Mouse (Mus musculus) erythroblast, adult 5-6 weeks (primary cell): Measurements from ENCODE around the gene Cldn17. TPM values are rescaled to one million over a fixed set of nuclear protein-coding genes. Genes with fewer than 3 reads are reported as not detected.

Experiments
- ATAC-seq: replicated peaks from 2 replicates; pipeline ENCODE4 v1.8.0; 2016; ENCODE audit warnings: moderate number of reproducible peaks, mild to moderate bottlenecking, moderate TSS enrichment, inconsistent platforms; ENCODE audit not compliant: poor library complexity, low FRiP score, severe bottlenecking
- total RNA-seq, 2 experiments: library from RNA; stranded (forward) in 1 of 2; stranded (reverse) in 1 of 2; fragments of 150-400 nt in 1 of 2; fragments of 200-764, 138-1000 nt in 1 of 2; gene quantifications; 2 replicates each; pipeline versions ENCODE4 v1.2.3 to v1.2.4; 2015 to 2017; ENCODE audit warnings: low replicate concordance in 2 of 2

The Cldn17 gene
- total RNA-seq (2015; ENCODE audit: low replicate concordance) (not detected in 2 replicates), total RNA-seq (2017; ENCODE audit: low replicate concordance) (not detected in 2 replicates)

- no peak for ATAC-seq
Observed at GRCm38 (mm10) chr16:88506878-88507277, at the start of gene Cldn17. Gene Cldn17, minus strand, starts transcription at chr16:88506978.

- ATAC-seq, result no peak
Observed at GRCm38 (mm10) chr16:88542488-88542887, 35.7 kb upstream of the Cldn17 start.

GRCm38 (mm10) chr16:88539841-88540487, 33.2 kb upstream of the Cldn17 start:
- ATAC-seq, result no peak

- no peak for ATAC-seq
Observed at GRCm38 (mm10) chr16:88511348-88511747, 4.6 kb upstream of the Cldn17 start.

GRCm38 (mm10) chr16:88508150-88508549, 1.4 kb upstream of the Cldn17 start:
- ATAC-seq, result no peak

- ATAC-seq, result no peak
Observed at GRCm38 (mm10) chr16:88506338-88506737, 440 bp downstream of the Cldn17 start.

- ATAC-seq, result no peak
Observed at GRCm38 (mm10) chr16:88488096-88488495, 18.7 kb downstream of the Cldn17 start.

- no peak for ATAC-seq
Observed at GRCm38 (mm10) chr16:88480011-88480774, 26.6 kb downstream of the Cldn17 start.

GRCm38 (mm10) chr16:88463235-88463634, 43.5 kb downstream of the Cldn17 start:
- ATAC-seq, result no peak

Other genes with a start within 250 kb of the Cldn17 start
- not detected in 2 replicates for gene Grik1, start 216.7 kb downstream of the Cldn17 start, total RNA-seq (2015; ENCODE audit: low replicate concordance)
- not detected in 2 replicates for gene Grik1, start 216.7 kb downstream of the Cldn17 start, total RNA-seq (2017; ENCODE audit: low replicate concordance)
- gene Cldn8, start 56.2 kb upstream of the Cldn17 start, total RNA-seq (2015; ENCODE audit: low replicate concordance), result not detected in 2 replicates
- gene Cldn8, start 56.2 kb upstream of the Cldn17 start, total RNA-seq (2017; ENCODE audit: low replicate concordance), result not detected in 2 replicates
- not detected in 2 replicates for gene Krtap24-1, start 105.3 kb upstream of the Cldn17 start, total RNA-seq (2015; ENCODE audit: low replicate concordance)
- gene Krtap24-1, start 105.3 kb upstream of the Cldn17 start, total RNA-seq (2017; ENCODE audit: low replicate concordance), result not detected in 2 replicates
- not detected in 2 replicates for gene 2310079G19Rik, start 120.7 kb upstream of the Cldn17 start, total RNA-seq (2015; ENCODE audit: low replicate concordance)
- not detected in 2 replicates for gene 2310079G19Rik, start 120.7 kb upstream of the Cldn17 start, total RNA-seq (2017; ENCODE audit: low replicate concordance)
- gene Krtap26-1, start 140.8 kb upstream of the Cldn17 start, total RNA-seq (2015; ENCODE audit: low replicate concordance), result not detected in 2 replicates
- not detected in 2 replicates for gene Krtap26-1, start 140.8 kb upstream of the Cldn17 start, total RNA-seq (2017; ENCODE audit: low replicate concordance)
- not detected in 2 replicates for gene Krtap27-1, start 164.7 kb upstream of the Cldn17 start, total RNA-seq (2015; ENCODE audit: low replicate concordance)
- not detected in 2 replicates for gene Krtap27-1, start 164.7 kb upstream of the Cldn17 start, total RNA-seq (2017; ENCODE audit: low replicate concordance)
- not detected in 2 replicates for gene 2310061N02Rik, start 201.0 kb upstream of the Cldn17 start, total RNA-seq (2015; ENCODE audit: low replicate concordance)
- gene 2310061N02Rik, start 201.0 kb upstream of the Cldn17 start, total RNA-seq (2017; ENCODE audit: low replicate concordance), result not detected in 2 replicates
- gene Krtap13-1, start 221.9 kb upstream of the Cldn17 start, total RNA-seq (2015; ENCODE audit: low replicate concordance), result not detected in 2 replicates
- not detected in 2 replicates for gene Krtap13-1, start 221.9 kb upstream of the Cldn17 start, total RNA-seq (2017; ENCODE audit: low replicate concordance)
- not detected in 2 replicates for gene Krtap13, start 244.7 kb upstream of the Cldn17 start, total RNA-seq (2015; ENCODE audit: low replicate concordance)
- gene Krtap13, start 244.7 kb upstream of the Cldn17 start, total RNA-seq (2017; ENCODE audit: low replicate concordance), result not detected in 2 replicates